Mouse (Mus musculus): ENCODE measurements around the gene Zfp85. TPM values are rescaled to one million over a fixed set of nuclear protein-coding genes. Genes with fewer than 3 reads are reported as not detected.
"Not testable (repeated sequence)": the region's sequence is repeated elsewhere in the genome, so short reads cannot be mapped to it uniquely, and the experiment has no call there.

Zfp85 gene
- polyA plus RNA-seq, 1 experiment, result 3.7 TPM

GRCm38 (mm10) chr13:67743896-67744295 lies 11.1 kb downstream of the Zfp85 start:
- Histone ChIP-seq H3K4me1 (ENCODE audit: control insufficient read depth, insufficient read depth, low read length) (no peaks in the 10 kb centered on the region), H3K4me3 (ENCODE audit: insufficient read depth, low read length) (no peak overlapping the region), H3K27ac (ENCODE audit: insufficient read depth, low read length) (no peak overlapping the region)
- no peak for TF ChIP-seq CTCF (IDR thresholded peaks at IDR 0.05; ENCODE audit: extremely low read depth, insufficient read depth, low read length)

- H3K4me1 ChIP-seq (ENCODE audit: control insufficient read depth, insufficient read depth, low read length), result no peaks in the 10 kb centered on the region
- no peak overlapping the region for H3K4me3 ChIP-seq (ENCODE audit: insufficient read depth, low read length)
- TF ChIP-seq POLR2A (IDR thresholded peaks at IDR 0.05; ENCODE audit: extremely low read depth, insufficient read depth, low read length), result no peak
- no peak for TF ChIP-seq CTCF (IDR thresholded peaks at IDR 0.05; ENCODE audit: extremely low read depth, insufficient read depth, low read length)
- H3K27ac ChIP-seq (ENCODE audit: insufficient read depth, low read length), result no peak overlapping the region
Observed at GRCm38 (mm10) chr13:67742941-67743340, 12.1 kb downstream of the Zfp85 start.

DNA sequence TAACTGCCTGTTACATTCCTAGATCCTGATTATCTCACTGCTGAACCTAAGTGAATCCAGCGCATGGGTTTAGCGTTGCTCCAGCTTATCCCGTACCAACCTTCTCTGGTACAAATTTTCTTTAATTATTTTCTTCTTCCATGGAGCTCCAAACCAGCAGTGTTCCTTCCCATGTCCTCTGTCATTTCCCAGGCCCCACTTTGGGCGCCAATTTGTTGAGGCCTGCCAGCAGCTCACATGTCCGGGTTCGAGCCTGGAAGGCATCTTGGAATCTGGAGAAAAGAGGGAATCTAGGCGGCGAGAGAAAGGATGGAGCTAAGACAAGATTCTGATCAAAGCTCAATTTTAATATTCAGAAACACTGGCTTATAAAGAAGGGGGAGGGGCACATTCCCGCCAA lies 20.6 kb downstream of the Zfp85 start:
- not testable (repeated sequence) for H3K4me3 ChIP-seq (ENCODE audit: insufficient read depth, low read length); H3K4me1 ChIP-seq (ENCODE audit: control insufficient read depth, insufficient read depth, low read length); H3K27ac ChIP-seq (ENCODE audit: insufficient read depth, low read length)

DNA sequence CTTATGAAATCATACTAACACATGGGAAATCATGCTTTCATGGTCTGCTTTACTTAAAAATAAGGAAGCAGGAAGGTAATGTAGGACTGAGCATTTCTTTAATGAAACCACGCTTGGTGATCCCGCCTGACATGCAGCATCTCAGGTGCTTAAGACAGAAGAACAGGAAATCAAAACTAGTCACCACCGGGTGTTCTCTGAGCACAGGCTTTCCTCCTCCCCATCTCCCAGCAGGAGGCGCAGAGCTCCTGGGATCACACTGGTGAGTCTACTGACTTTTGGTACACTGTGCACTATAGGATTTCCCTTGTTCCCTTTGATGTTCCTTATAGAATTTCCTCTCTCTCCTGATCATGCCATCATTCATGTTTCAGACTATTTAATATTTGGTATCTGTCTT lies 25.6 kb downstream of the Zfp85 start:
- H3K4me3 ChIP-seq (ENCODE audit: insufficient read depth, low read length), result peak overlapping the region; percentile 93
- H3K27ac ChIP-seq (ENCODE audit: insufficient read depth, low read length); H3K4me1 ChIP-seq (ENCODE audit: control insufficient read depth, insufficient read depth, low read length): not testable (repeated sequence)
- TF ChIP-seq CTCF (IDR thresholded peaks at IDR 0.05; ENCODE audit: extremely low read depth, insufficient read depth, low read length), result peak; percentile 31; the same call in 1 of the 2 replicates

GRCm38 (mm10) chr13:67728641-67729318 lies 26.2 kb downstream of the Zfp85 start, which contains the start of gene Zfp65:
Gene Zfp65, minus strand, starts transcription at chr13:67729173.
- Histone ChIP-seq H3K4me3 (ENCODE audit: insufficient read depth, low read length) (peak within 1 kb of the TSS; percentile 93), H3K4me1 (ENCODE audit: control insufficient read depth, insufficient read depth, low read length) (peaks cover 3% of the 10 kb centered on the region), H3K27ac (ENCODE audit: insufficient read depth, low read length) (no peak within 1 kb of the TSS)
- TF ChIP-seq POLR2A (IDR thresholded peaks at IDR 0.05; ENCODE audit: extremely low read depth, insufficient read depth, low read length), result no peak

DNA sequence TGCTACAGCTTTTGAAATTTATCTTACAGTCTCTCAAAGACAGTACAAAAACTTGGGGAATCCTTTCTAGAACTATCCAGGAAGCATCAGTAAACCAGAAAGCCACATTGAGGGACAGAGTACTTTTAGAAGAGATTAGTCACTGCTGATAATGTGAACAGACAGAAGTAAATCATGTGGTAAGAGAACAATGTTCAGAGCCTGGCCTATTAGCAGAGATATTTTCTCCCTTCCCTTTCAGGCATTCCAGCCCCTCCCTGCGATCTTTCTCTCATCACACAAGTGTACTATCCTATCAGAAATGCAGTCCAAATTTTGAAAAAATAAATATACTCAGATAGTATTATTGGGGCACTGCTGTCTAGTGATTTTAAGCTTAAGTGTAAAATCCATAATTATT lies 26.9 kb downstream of the Zfp85 start:
- H3K27ac ChIP-seq (ENCODE audit: insufficient read depth, low read length), result no peak overlapping the region
- peaks cover 4% of the 10 kb centered on the region for H3K4me1 ChIP-seq (ENCODE audit: control insufficient read depth, insufficient read depth, low read length)
- peak overlapping the region; percentile 93; the same call in 1 of the 2 replicates for H3K4me3 ChIP-seq (ENCODE audit: insufficient read depth, low read length)
- TF ChIP-seq POLR2A (IDR thresholded peaks at IDR 0.05; ENCODE audit: extremely low read depth, insufficient read depth, low read length) (no peak), CTCF (IDR thresholded peaks at IDR 0.05; ENCODE audit: extremely low read depth, insufficient read depth, low read length) (no peak)

- H3K27ac ChIP-seq (ENCODE audit: insufficient read depth, low read length); H3K4me3 ChIP-seq (ENCODE audit: insufficient read depth, low read length); H3K4me1 ChIP-seq (ENCODE audit: control insufficient read depth, insufficient read depth, low read length): not testable (repeated sequence)
Observed at GRCm38 (mm10) chr13:67725331-67725730, 29.7 kb downstream of the Zfp85 start.

GRCm38 (mm10) chr13:67723848-67724479 lies 31.1 kb downstream of the Zfp85 start:
- Histone ChIP-seq H3K4me3 (ENCODE audit: insufficient read depth, low read length) (peak overlapping the region; percentile 71), H3K27ac (ENCODE audit: insufficient read depth, low read length) (no peak overlapping the region)
- TF ChIP-seq POLR2A (IDR thresholded peaks at IDR 0.05; ENCODE audit: extremely low read depth, insufficient read depth, low read length) (peak; percentile 67), CTCF (IDR thresholded peaks at IDR 0.05; ENCODE audit: extremely low read depth, insufficient read depth, low read length) (no peak)

More at GRCm38 (mm10) chr13:67723848-67724479, 31.1 kb downstream of the Zfp85 start:
- H3K4me1 ChIP-seq (ENCODE audit: control insufficient read depth, insufficient read depth, low read length), result peaks cover 1% of the 10 kb centered on the region; the same call in 1 of the 2 replicates

Other genes with a start within 250 kb of the Zfp85 start
- gene Gm26965, start 229.1 kb downstream of the Zfp85 start, polyA plus RNA-seq (2012; rRNA removed), result 0.15 TPM in 1 of 2 replicates, not detected in the other
- gene Zfp87, start 229.1 kb downstream of the Zfp85 start, polyA plus RNA-seq (2012; rRNA removed), result 27.9 and 29.4 TPM in 2 replicates
- gene Zfp748, start 201.4 kb downstream of the Zfp85 start, polyA plus RNA-seq (2012; rRNA removed), result 5.0 and 5.2 TPM in 2 replicates
- 3.4 and 3.5 TPM in 2 replicates for gene Zfp729b, start 145.5 kb downstream of the Zfp85 start, polyA plus RNA-seq (2012; rRNA removed)
- not detected in 2 replicates for gene Gm49345, start 117.5 kb downstream of the Zfp85 start, polyA plus RNA-seq (2012; rRNA removed)
- gene Zfp729a, start 117.4 kb downstream of the Zfp85 start, polyA plus RNA-seq (2012; rRNA removed), result 3.8 and 4.4 TPM in 2 replicates
- 11.9 and 13.8 TPM in 2 replicates for gene Zfp738, start 68.2 kb downstream of the Zfp85 start, polyA plus RNA-seq (2012; rRNA removed)
- 4.8 and 5.1 TPM in 2 replicates for gene Zfp65, start 26.1 kb downstream of the Zfp85 start, polyA plus RNA-seq (2012; rRNA removed)
- 3.1 and 3.2 TPM in 2 replicates for gene Zfp493, start 24.5 kb upstream of the Zfp85 start, polyA plus RNA-seq (2012; rRNA removed)
- 4.4 and 5.8 TPM in 2 replicates for gene Zfp273, start 58.5 kb upstream of the Zfp85 start, polyA plus RNA-seq (2012; rRNA removed)
- gene Gm10037, start 75.9 kb upstream of the Zfp85 start, polyA plus RNA-seq (2012; rRNA removed), result 16.6 and 18.0 TPM in 2 replicates
- 0.21 TPM in 2 replicates for gene BC048507, start 108.1 kb upstream of the Zfp85 start, polyA plus RNA-seq (2012; rRNA removed)

Measured in cortical plate, adult 2 months (tissue).